Mouse (Mus musculus) frontal cortex, postnatal 36 days (tissue): ENCODE results near the gene Tbc1d17.

ENCODE experiments used
- DNase-seq, 2 experiments: peaks; one replicate each; pipeline ENCODE4 v3.0.0; 2022; ENCODE audit warnings: low spot score in 2 of 2

Tbc1d17 gene

DNA sequence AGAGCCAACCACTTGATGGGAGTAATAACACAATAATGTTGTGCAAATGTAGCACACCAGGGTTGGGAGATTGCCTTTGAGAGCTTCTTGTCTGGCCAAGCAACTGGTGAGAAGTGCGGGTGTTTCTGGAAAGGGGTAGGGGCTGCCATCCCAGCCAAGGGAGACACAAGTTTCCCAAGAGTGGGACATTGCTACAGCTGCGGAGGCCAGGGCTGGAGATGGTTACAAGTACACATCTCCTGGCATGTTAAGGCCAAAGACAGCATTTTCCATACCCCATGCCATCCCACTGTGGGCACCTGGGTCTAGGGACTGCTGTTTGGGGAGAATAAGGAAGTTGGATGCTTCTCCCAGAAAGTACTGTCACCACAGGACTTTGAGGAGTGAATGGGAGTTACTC lies 4.2 kb upstream of the Tbc1d17 start:
- DNase-seq, result no peak

DNA sequence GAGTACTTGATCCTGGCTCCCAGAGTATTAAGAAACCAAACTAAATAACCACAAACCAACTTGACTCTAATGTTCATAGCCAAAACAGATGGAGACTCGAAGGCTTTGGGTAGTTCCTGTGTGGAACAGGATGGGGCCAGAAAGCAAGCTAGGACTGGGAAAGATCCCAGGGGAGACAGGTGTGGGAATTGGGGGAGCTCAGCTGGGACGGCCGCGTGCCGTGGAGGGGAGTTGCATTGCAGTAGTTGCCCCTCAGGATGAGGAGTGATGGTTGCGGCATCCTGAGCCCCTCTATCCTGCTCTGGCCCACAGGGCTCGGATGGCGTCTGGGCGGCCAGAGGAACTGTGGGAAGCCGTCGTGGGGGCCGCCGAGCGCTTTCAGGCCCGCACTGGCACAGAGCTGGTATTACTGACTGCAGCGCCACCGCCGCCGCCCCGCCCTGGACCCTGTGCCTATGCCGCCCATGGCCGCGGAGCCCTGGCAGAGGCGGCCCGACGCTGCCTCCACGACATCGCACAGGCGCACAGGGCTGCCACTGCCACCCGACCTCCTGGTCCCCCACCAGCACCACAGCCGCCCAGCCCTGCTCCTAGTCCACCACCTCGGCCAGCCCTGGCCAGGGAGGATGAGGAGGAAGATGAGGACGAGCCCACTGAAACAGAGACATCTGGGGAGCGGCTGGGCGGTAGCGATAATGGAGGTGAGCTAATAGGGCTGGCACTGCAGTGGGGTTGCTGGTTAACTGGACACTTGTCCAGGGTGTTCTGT lies 3.6 kb upstream of the Tbc1d17 start:
- DNase-seq, result no peak

DNA sequence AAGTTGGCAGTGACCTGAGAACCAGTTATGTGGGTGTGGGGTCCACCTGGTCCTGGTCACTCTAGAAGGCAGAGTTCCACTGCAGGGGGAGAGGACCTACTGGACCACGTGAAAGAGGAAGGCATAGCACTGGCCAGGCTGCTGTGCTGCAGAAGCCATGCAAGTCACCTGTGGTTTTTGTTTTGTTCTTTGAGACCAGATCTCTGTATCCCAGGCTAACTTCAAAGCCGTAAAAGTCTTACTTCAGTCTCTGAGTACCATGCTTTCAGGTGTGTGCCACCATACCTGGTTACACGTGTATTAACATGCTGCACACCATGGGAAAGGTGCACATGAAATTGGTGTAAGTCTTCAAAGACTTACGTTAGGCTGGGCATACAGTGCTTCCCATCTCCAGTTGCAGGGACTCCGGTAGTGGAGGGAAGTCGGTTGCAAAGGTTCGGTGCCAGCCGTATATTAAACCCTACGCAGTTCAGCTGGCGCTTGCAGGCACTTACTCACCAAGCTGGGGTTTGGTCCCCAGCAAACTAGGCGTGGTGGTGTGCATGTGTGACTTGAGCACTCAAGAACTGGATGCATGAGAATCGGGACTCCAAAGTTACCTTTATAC lies 2.9 kb upstream of the Tbc1d17 start:
- DNase-seq, result no peak

DNA sequence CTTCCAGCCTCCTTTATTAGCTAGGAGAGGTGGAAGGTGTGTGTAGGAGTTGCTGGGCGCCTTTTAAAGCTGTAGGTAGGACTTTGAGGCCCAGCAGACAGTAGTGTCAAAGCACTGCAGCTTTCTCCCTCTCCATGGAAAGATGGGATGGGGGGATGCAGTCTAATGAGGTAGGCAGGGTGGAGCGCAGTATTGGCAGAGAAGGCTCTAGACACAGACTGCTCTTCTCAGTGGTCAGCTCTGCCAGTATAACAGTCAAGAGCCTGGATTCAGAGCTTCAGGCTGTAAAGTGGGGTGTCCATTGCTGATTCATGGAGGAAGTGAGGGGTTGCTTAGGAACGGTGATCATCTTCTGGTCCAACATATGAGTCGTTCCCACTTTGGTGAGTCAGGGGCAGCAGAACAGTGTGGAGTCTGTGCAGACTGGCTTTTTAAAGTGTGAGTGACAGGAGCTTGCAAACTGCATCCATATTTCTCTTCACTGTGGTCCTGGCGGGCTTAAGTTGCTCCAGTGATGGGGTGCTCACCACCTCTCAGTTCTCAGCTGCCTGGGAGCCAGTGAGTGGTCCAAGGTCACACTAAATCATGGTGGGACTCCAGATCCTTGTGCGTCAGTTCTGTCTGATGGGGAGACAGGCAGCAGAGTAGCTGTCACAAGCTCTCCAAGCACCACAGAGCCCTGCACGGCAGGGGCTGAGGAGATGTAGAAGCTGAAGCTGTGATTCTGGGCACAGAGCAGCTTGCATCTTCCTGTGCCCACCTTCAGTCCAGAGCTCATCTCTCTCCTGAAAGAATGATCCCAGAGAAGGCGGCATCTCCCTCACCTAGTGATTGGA lies 2.1 kb upstream of the Tbc1d17 start:
- no peak for DNase-seq

DNA sequence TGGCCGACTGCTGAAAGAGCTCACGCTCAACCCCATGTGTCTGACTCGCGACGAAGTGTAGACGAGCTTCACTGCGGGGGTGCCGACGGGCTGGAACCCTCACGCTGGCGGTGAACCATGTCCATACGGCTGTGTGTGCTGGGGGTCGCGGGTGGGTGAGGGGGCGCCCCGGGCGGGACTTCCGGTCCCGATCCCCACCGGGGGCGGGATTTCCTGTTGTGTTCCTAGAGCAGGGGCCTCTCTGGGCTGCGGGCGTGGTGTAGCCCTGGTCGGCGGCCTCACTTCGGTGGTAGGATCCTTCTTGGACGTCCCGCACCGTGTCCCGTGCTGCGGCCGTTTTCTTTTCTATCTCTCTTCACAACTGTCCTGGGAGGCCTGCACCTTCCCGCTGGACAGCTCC lies 1.3 kb upstream of the Tbc1d17 start:
- no peak for DNase-seq

DNA sequence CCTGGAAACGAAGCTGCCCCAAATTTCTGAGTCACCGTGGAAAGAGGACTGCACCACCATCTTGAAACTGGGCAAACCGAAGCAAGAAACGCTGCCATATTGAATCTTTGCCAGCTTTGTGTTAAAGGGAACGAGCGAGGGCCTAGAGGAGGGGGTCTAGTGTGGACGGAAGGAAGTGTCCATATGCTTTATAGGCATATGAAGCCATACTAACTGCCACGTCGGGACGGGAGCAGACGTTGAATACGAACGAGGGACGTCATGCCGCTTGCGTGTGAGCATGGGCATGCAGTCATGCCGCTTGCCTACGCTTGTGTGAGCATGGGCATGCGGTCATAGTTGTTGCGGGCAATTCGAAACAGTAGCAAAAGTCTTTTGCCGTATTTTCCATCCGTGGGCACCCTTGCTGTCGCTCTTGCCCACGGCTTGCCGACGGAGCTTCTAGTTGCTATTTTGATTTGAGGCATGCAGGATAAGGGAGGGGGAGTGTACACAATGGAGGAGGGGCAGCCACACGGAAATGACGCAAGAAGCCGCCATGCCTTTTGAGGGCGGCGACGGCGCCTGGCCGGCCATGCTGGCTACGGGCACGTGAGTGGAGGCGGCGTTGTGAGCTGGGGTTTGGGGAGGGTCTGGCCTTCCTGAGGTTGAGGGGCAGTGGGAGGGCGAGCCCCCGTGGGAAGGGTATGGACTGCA lies 685 bp upstream of the Tbc1d17 start:
- DNase-seq, result peak; percentile 92 to 94

DNA sequence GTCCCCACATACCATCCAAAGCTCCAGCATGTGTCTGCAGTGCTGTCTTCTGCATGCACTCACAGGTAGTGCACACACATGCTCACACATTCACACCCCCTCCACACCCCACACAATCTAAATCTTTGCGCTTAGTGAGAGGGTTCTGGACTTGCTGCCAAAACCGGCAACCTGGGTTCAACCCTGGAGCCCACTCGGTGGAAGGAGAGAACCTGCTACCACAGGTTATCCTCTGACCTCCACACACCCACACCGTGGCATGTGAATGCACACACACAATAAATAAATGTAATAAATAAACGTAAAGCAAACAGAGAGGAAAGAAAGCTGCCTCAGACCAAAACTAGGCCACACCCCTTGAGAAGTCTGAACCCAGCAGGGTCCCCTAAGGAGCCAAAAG lies 1.1 kb downstream of the Tbc1d17 start:
- no peak for DNase-seq

DNA sequence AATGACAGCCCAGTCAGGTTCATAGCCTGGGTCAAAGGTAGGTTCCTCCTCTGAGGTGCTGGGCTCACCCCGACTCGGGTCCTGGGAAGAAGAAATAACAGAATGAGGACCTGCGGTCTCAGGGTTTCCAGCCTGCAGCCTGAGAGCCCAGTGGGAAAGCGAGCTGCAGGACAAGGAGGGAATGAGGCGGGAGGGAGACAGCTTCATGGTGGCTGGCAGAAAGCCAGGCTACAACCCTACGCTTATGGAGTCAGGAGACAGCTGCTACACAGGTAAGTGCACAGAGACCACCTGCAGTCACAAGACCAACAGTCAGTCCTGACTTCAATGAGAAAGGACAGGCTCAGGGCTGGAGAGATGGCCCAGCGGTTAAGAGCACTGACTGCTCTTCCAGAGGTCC lies 2.1 kb downstream of the Tbc1d17 start:
- no peak for DNase-seq

DNA sequence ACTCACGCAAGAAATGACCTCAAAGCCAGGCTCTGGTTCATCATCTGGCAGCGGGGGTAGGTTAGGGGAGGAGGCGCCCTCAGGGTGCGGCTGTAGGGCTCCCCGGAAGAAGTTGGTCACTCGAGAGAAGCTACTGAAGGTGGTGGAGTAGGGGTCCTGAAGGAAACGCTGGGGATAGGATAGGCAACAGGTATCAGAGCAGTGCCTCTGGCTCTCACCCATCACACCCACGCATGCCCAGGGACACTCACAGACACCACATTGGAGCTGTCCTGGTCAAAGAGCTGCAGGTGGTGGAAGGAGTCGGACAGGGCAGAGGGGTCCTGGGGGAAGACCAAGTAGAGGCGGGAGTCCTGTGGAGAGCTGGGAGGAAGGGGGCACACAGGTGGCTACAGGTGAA lies 3.9 kb downstream of the Tbc1d17 start:
- no peak for DNase-seq

DNA sequence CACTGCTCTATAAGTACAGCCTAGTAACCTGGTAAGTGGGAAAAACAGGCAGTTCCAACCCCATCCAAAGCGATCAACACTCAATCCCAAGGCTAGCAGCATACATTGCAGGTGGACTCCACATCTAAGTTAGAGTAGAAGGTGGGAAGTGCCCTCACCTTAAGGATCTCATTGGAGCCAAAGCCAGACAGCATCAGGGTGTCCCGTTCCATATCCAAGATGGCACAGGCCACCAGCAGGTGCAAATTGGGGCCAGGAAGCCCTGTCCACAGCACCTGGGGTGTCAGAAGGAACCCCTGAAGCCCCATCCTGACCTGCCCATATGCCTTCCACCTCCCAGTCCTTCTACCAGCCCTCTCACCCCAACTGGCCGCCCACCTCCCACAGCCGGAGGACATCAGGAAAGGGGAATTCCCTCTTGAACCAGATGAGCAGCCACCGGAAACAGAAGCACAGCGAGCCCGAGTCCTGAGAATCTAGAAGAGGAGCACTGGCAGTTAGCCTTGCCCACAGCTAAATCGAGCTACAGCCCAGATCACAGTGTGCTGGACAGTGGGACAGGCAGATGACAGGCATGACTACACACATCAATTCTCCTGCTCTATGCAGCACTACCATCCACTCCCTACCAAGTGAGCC lies 6.9 kb downstream of the Tbc1d17 start:
- no peak for DNase-seq

DNA sequence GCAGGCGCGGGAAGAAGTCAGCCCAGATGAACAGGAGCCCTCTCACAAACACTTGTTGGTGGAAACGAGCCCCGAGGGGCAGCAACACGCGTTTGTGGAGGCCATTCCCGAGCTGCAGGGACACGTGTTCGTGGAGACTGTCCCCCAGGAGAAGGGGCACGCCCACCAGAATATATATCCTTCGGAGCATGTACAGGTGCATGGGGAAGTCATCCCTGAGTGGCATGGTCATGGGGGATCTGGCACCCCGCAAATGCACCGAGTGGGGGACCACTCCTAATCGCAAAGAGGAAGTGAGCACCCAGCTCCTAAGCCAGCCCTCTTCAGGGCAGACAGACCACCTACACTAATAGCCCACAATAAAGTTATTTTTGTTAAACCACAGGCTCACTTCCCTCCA lies 8.5 kb downstream of the Tbc1d17 start:
- DNase-seq, result no peak

DNA sequence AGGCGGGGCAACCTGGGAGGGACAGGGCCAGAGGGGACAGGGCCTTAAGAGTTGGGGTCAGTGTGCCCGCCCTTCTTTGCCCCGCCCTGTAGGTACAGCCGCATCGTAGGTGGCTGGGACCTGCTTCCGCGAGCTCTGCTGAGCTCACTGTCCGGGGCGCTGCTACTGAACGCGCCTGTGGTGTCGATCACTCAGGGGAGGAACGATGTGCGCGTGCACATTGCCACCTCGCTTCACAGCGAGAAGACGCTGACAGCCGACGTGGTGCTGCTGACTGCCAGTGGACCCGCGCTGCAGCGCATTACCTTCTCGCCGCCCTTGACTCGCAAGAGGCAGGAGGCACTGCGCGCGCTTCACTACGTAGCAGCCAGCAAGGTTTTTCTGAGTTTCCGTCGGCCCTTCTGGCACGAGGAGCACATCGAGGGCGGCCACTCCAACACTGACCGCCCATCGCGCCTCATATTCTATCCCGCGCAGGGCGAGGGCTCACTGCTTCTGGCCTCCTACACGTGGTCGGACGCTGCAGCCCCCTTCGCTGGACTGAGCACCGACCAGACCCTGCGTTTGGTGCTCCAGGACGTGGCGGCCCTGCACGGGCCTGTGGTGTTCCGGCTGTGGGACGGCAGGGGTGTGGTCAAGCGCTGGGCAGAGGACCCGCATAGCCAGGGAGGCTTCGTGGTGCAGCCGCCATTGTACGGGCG lies 9.2 kb downstream of the Tbc1d17 start:
- DNase-seq, result peak in 1 of 2 experiments; percentile 59

DNA sequence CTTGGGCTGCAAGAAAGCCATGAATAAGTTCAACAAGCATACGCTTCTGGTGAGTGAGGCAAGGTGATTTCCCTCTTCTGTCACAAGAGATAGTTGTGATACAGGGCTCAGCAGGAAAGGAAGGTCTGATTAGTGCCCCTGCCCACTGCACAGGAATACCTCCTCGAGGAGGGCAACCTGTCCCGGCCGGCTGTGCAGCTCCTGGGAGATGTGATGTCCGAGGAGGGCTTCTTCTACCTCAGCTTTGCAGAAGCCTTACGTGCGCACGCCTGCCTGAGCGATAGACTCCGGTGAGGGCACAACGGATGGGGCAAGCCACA lies 9.7 kb downstream of the Tbc1d17 start:
- no peak for DNase-seq

DNA sequence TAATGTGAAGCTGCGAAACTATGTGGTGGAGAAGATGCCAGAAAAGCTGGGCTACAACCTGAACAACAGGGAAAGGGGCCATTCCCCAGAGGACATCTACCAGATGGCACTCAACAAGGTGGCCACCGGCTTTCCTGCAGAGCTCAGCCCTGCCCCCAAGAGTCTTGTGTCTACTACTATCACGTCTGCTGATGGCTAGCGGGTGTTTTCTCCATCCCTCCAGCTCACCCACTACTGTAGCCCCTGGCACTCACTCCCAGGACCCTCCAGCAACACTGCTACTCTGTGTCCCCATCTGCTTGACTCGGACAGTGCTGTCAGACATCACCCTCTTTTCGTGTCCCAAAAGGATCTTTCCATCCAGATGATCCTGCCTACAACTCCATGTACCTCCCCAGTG lies 10.8 kb downstream of the Tbc1d17 start:
- DNase-seq, result no peak

DNA sequence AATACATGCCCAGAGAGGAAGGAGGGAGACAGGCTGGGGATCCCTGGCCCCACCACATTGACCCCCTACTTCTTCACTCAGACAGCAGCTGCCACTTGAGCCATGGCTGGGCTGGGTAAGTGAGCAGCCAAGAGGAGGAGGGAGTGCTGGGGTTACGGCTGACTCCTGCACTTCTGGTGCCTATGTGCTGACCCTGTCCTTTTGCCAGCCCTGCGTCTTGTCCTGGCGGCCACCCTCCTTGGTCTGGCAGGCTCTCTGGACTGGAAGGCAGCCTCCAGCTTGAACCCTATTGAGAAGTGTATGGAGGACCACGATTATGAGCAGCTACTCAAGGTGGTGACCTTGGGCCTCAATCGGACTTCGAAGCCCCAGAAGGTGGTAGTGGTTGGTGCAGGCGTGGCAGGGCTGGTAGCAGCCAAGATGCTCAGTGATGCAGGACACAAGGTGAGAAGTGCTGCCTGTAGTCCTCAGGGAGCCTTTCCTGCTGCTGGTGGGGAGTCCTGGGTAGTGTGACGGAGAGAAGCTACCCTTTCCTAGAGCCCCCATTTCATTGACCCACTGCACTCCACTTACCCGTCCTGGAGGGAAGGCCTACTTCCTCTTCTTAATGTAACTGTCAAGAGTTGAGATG lies 12.3 kb downstream of the Tbc1d17 start:
- no peak for DNase-seq

DNA sequence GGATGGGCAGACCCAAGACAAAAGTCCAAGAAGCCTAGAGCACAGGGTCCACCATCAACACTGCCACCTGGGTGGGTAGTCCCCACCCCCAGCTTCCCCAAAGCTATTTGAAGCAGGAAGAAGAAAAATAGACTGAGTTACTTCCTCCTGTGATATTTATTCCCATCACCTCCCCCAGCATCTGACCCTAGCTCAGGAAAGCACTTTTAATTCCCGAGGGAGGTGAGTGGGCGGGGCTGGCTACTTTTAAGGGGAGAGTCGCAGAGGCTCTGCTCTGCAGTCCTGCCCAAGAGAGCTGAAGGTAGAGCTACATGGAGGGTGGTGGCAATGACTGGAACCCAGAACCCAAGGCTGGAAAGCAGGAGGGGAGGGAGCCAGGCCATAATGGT lies 12.9 kb downstream of the Tbc1d17 start:
- no peak for DNase-seq

DNA sequence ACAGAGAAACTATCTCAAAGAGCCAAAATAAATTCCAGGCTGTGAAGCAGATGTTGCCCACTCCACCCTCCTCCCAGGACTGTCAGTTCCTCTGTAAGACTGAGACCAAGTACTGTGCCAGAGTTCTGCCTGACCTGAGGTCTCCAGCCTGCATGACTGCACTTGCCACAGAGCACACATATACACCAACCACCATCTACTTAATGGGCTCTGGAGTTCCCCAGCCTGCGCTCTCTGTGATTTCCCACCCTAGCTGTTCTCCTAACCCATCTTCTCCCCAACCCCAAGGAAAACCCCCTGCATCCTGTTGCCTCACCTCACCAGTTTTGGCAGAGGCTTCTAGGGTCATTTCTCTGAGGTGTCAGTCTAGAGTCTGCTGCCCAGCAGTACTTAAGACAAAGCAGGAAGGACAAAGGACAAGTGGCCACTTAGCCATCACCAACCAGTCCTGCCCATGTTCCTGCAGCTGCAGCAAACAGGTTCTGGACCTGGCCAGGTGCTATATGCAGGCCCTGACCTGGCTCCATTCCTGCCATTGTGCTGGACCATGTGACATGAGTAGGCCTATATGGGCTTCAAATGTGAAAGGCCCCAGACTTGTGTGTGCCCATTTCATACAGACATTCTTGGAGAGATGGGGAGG lies 13.4 kb downstream of the Tbc1d17 start:
- DNase-seq, result no peak

DNA sequence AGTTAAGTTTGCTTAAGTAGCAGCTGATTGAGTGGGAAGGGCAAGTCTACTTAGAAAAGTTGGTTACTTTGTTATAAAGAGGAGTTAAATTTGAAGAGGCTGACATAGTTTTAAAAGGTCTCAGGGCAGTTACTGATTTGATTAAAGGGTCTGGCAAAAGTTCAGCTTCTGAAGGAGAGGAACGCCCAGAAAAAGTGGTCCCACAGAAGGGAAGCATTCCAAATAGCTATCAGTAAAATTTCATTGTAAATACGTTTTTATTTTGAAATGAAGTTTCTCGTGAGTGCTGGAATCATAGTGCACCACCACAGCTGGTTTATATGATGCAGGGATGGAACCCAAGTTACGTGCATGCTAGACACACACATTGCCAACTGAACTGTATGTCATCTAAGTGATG lies 16.1 kb downstream of the Tbc1d17 start:
- DNase-seq, result no peak

DNA sequence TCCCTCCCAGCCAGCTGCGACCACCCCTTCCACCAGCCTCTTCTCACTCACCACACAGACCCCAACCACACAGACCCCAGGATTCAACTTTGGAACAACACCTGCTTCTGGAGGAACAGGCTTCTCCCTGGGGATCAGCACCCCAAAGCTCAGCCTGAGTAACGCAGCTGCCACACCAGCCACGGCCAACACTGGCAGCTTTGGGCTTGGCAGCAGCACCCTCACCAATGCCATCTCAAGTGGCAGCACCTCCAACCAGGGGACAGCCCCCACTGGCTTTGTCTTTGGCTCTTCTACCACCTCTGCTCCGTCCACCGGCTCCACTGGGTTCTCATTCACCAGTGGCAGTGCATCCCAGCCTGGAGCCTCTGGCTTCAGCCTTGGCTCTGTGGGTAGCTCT lies 20.2 kb downstream of the Tbc1d17 start:
- DNase-seq, result no peak

DNA sequence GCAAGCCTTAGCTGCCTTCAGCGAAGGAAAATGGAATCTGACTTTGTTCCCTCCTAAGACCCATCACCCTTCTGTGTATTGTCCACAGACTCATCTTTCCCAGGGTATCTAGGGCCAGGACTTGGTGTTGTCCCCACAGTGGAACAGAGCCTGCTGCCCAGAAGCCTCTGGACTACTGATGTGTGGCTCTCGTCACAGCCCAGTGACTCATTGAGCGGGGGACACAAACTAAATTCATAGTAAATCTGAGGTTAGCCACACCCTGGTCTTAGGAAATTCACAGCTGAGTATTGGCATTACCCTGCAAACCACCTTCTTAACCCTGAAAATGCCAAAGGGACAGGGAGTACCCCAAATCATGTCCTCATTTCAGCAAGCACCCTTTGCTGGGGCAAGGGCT lies 22.1 kb downstream of the Tbc1d17 start:
- DNase-seq, result no peak
